ENCODE assay signal across 9 mouse cellular contexts in the genomic region with DNA sequence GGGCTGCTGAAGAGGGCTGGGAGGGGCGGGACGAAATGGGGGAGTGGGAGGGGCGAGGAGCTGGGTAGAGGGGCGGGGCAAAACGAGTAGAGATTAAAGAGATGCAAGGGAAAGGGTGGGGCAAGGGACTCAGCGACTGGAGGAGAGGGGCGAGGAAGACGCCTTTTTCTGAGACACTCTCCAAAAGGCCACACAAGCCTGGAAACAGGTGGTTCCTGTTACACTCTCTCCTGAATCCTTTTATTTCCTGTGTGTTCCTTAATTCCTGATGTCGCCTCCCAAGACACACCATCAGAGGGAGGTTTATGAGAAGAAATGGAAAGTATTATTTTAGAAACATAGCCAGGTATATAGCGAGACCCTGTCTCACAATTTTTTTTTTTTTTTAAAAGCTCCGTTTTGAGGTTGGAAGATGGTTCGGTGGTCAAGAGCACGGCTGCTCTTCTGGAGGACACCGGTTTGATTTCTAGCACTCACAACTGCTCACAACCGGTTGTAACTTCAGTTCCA. TPM values are rescaled to one million over a fixed set of nuclear protein-coding genes. Genes with fewer than 3 reads are reported as not detected.
DNase-seq lines count a peak whose midpoint lies in the region; ATAC-seq and TF ChIP-seq lines count a peak whose summit lies in the region.
"Had no signal": no experiment of that assay in that cellular context is flagged by ENCODE, and none has a peak within 500 bp of the region (broad histone marks: within the 10 kb centered on the region; RNA-seq: fewer than 3 reads in every experiment).

No protein-coding gene starts in this region.

- no peaks in the 10 kb centered on the region for H3K27me3 ChIP-seq in kidney, adult 2 months (replicated peaks; ENCODE audit: control insufficient read depth, insufficient read depth, low read length)
- no peaks in the 10 kb centered on the region for H3K27me3 ChIP-seq in hindbrain, embryonic 16.5 days (replicated peaks; ENCODE audit: control insufficient read depth, insufficient read depth, low read length)
- H3K27me3 ChIP-seq in midbrain, embryonic 14.5 days (ENCODE audit: control insufficient read depth, insufficient read depth, low read length): no peaks in the 10 kb centered on the region
- H3K27me3 ChIP-seq: Patski had no signal

- no peak for DNase-seq in kidney, adult 2 months
- no peak for DNase-seq in kidney, postnatal 36 days
- no peak for DNase-seq in midbrain, embryonic 14.5 days
- no peak for DNase-seq in left cerebral cortex, adult 8-10 months (ENCODE audit: low spot score in 2 of 2)
- DNase-seq in urinary bladder, postnatal 10 days (ENCODE audit: low spot score): no peak

- H3K4me1 ChIP-seq in kidney, adult 2 months (ENCODE audit: control insufficient read depth, insufficient read depth, low read length): peaks cover 12% of the 10 kb centered on the region; the same call in 1 of the 2 replicates
- H3K4me1 ChIP-seq in brown adipose tissue, adult 24 weeks (ENCODE audit: control insufficient read depth, insufficient read depth, insufficient read length, low read length): peaks cover 19% of the 10 kb centered on the region
- peaks cover 13% of the 10 kb centered on the region for H3K4me1 ChIP-seq in hindbrain, embryonic 16.5 days (ENCODE audit: control insufficient read depth, insufficient read depth, low read depth, low read length)
- peaks cover 7% of the 10 kb centered on the region for H3K4me1 ChIP-seq in midbrain, embryonic 14.5 days (ENCODE audit: control insufficient read depth, insufficient read depth, low read length)

- 3% methylated on average over 15 of the region's 15 CpGs for WGBS in kidney, adult 2 months
- WGBS in hindbrain, embryonic 16.5 days: 7% methylated on average over 15 of the region's 15 CpGs
- 6% methylated on average over 15 of the region's 15 CpGs for WGBS in midbrain, embryonic 14.5 days

- no peak overlapping the region for H3K27ac ChIP-seq in kidney, adult 2 months (ENCODE audit: insufficient read depth, low read depth, low read length)
- no peak overlapping the region for H3K27ac ChIP-seq in brown adipose tissue, adult 24 weeks (replicated peaks; ENCODE audit: low read depth, low read length)
- peak overlapping the region; percentile 4; the same call in 1 of the 2 replicates for H3K27ac ChIP-seq in hindbrain, embryonic 16.5 days (ENCODE audit: low read depth, low read length)
- 0 out of 2 replicates have a peak overlapping the region, but pooled peaks have one; percentile 34 for H3K27ac ChIP-seq in midbrain, embryonic 14.5 days (replicated peaks; ENCODE audit: low read depth, low read length)

- no peak for ATAC-seq in hindbrain, embryonic 16.5 days
- no peak for ATAC-seq in midbrain, embryonic 14.5 days (ENCODE audit: low FRiP score, low TSS enrichment)
- ATAC-seq in CD4-positive, CD25-positive, alpha-beta regulatory T cell, adult 4 months: no peak

- H3K9me3 ChIP-seq in hindbrain, embryonic 16.5 days (ENCODE audit: control insufficient read depth, low read length): no peaks in the 10 kb centered on the region
- no peaks in the 10 kb centered on the region for H3K9me3 ChIP-seq in midbrain, embryonic 14.5 days (ENCODE audit: control insufficient read depth, low read length)

- peak overlapping the region; percentile 46 for H3K9ac ChIP-seq in hindbrain, embryonic 16.5 days (ENCODE audit: low read depth, low read length)
- no peak overlapping the region; the same call in 1 of the 2 replicates for H3K9ac ChIP-seq in midbrain, embryonic 14.5 days (replicated peaks; ENCODE audit: low read length)

- H3K4me2 ChIP-seq in hindbrain, embryonic 16.5 days (ENCODE audit: low read length): peak overlapping the region; percentile 56
- H3K4me2 ChIP-seq in midbrain, embryonic 14.5 days (ENCODE audit: low read length): peak overlapping the region; percentile 96

- no peak for TF ChIP-seq POLR2A in kidney, adult 2 months (IDR thresholded peaks at IDR 0.05; ENCODE audit: low read depth, low read length)

- H3K4me3 ChIP-seq in kidney, adult 2 months (ENCODE audit: insufficient read depth, low read depth, low read length): peak overlapping the region; percentile 40
- peak overlapping the region; percentile 86 for H3K4me3 ChIP-seq in brown adipose tissue, adult 24 weeks (ENCODE audit: insufficient read depth, low read depth, low read length)
- H3K4me3 ChIP-seq in hindbrain, embryonic 16.5 days (ENCODE audit: low read length): peak overlapping the region; percentile 75
- peak overlapping the region; percentile 91 for H3K4me3 ChIP-seq in midbrain, embryonic 14.5 days (replicated peaks; ENCODE audit: low read depth, low read length)

- H3K36me3 ChIP-seq in kidney, adult 2 months (ENCODE audit: control insufficient read depth, insufficient read depth, low read length): no peaks in the 10 kb centered on the region
- no peaks in the 10 kb centered on the region for H3K36me3 ChIP-seq in hindbrain, embryonic 16.5 days (ENCODE audit: control insufficient read depth, insufficient read depth, low read length)
- peaks cover 11% of the 10 kb centered on the region; the same call in 1 of the 2 replicates for H3K36me3 ChIP-seq in midbrain, embryonic 14.5 days (ENCODE audit: control insufficient read depth, insufficient read depth, low read length)

- TF ChIP-seq CTCF in kidney, adult 2 months (conservative IDR thresholded peaks at IDR 0.05; ENCODE audit: insufficient read depth, insufficient read length, low read depth, low read length): no peak

RNA-seq across cellular contexts. Expression of gene Cars, which starts 0.4 kb away (rescaled TPM):
- 8.9 and 9.6 TPM in 2 replicates for polyA plus RNA-seq in kidney, adult 2 months (2012; rRNA removed)
- 15.3 and 38.5 TPM in 2 replicates for polyA plus RNA-seq in brown adipose tissue, adult 24 weeks (2012; ENCODE audit: insufficient read depth, insufficient read length, missing spikeins)
- 71.6 and 73.9 TPM in 2 replicates for polyA plus RNA-seq in hindbrain, embryonic 16.5 days (2015; fragmentation: Nextera tagmentation; extraction: Ambion mirVana)
- polyA plus RNA-seq in midbrain, embryonic 14.5 days (2014; fragmentation: Nextera tagmentation; extraction: Ambion mirVana): 53.1 and 64.9 TPM in 2 replicates
- polyA plus RNA-seq in CD4-positive, CD25-positive, alpha-beta regulatory T cell, adult 4 months (2017; shearing (Covaris generic)): 10 to 100 TPM; 29.5 to 51.5 TPM
- total RNA-seq in left cerebral cortex, adult 8-10 months (2022): 10 to 100 TPM; 50.1 to 58.2 (median 54.2) TPM

RNA-seq across cellular contexts. Expression of gene Tnfrsf26, which starts 28.2 kb away (rescaled TPM):
- polyA plus RNA-seq in kidney, adult 2 months (2012; rRNA removed): 0.91 and 1.4 TPM in 2 replicates
- polyA plus RNA-seq in brown adipose tissue, adult 24 weeks (2012; ENCODE audit: insufficient read depth, insufficient read length, missing spikeins): not detected in 2 replicates
- 0.07 and 0.18 TPM in 2 replicates for polyA plus RNA-seq in hindbrain, embryonic 16.5 days (2015; fragmentation: Nextera tagmentation; extraction: Ambion mirVana)
- 0.09 and 0.21 TPM in 2 replicates for polyA plus RNA-seq in midbrain, embryonic 14.5 days (2014; fragmentation: Nextera tagmentation; extraction: Ambion mirVana)
- 100 to 1,000 TPM; 111 to 143 TPM for polyA plus RNA-seq in CD4-positive, CD25-positive, alpha-beta regulatory T cell, adult 4 months (2017; shearing (Covaris generic))
- total RNA-seq in left cerebral cortex, adult 8-10 months (2022): not detected

RNA-seq across cellular contexts. Expression of gene Tnfrsf22, which starts 49.2 kb away (rescaled TPM):
- polyA plus RNA-seq in kidney, adult 2 months (2012; rRNA removed): 5.4 and 5.6 TPM in 2 replicates
- polyA plus RNA-seq in brown adipose tissue, adult 24 weeks (2012; ENCODE audit: insufficient read depth, insufficient read length, missing spikeins): 2.8 and 5.9 TPM in 2 replicates
- 2.4 and 5.0 TPM in 2 replicates for polyA plus RNA-seq in hindbrain, embryonic 16.5 days (2015; fragmentation: Nextera tagmentation; extraction: Ambion mirVana)
- 4.3 and 5.5 TPM in 2 replicates for polyA plus RNA-seq in midbrain, embryonic 14.5 days (2014; fragmentation: Nextera tagmentation; extraction: Ambion mirVana)
- polyA plus RNA-seq in CD4-positive, CD25-positive, alpha-beta regulatory T cell, adult 4 months (2017; shearing (Covaris generic)): 10 to 100 TPM; 17.4 to 22.8 TPM
- 1 to 10 TPM; 1.0 to 2.9 (median 2.8) TPM for total RNA-seq in left cerebral cortex, adult 8-10 months (2022)

RNA-seq across cellular contexts. Expression of gene Nap1l4, which starts 51.4 kb away (rescaled TPM):
- 60.2 and 68.7 TPM in 2 replicates for polyA plus RNA-seq in kidney, adult 2 months (2012; rRNA removed)
- polyA plus RNA-seq in brown adipose tissue, adult 24 weeks (2012; ENCODE audit: insufficient read depth, insufficient read length, missing spikeins): 119 and 172 TPM in 2 replicates
- 323 and 328 TPM in 2 replicates for polyA plus RNA-seq in hindbrain, embryonic 16.5 days (2015; fragmentation: Nextera tagmentation; extraction: Ambion mirVana)
- polyA plus RNA-seq in midbrain, embryonic 14.5 days (2014; fragmentation: Nextera tagmentation; extraction: Ambion mirVana): 174 and 226 TPM in 2 replicates
- 100 to 1,000 TPM; 288 to 395 TPM for polyA plus RNA-seq in CD4-positive, CD25-positive, alpha-beta regulatory T cell, adult 4 months (2017; shearing (Covaris generic))
- total RNA-seq in left cerebral cortex, adult 8-10 months (2022): 100 to 1,000 TPM; 106 to 123 (median 113) TPM

Comparison
In these comparisons a context has a peak if more than half of its experiments do, and no peak if none do; other contexts are left out.
1. H3K27ac ChIP-seq: peak in hindbrain, embryonic 16.5 days (single experiment) and midbrain, embryonic 14.5 days (single experiment); none in kidney, adult 2 months (single experiment) and brown adipose tissue, adult 24 weeks (single experiment).
2. H3K4me3 ChIP-seq: peak in every context shown above with its lines; median percentile 91 in midbrain, embryonic 14.5 days; 86 in brown adipose tissue, adult 24 weeks; 75 in hindbrain, embryonic 16.5 days; 40 in kidney, adult 2 months.
3. RNA of gene Tnfrsf26, which starts 28.2 kb away (polyA plus RNA-seq): 111 to 143 TPM in CD4-positive, CD25-positive, alpha-beta regulatory T cell, adult 4 months; 0.91 to 1.4 TPM in kidney, adult 2 months, 0.09 to 0.21 TPM in midbrain, embryonic 14.5 days, 0.07 to 0.18 TPM in hindbrain, embryonic 16.5 days and not detected in brown adipose tissue, adult 24 weeks; every median in the first group is over 10 times any median in the second.